Mouse (Mus musculus) urinary bladder, adult 18-20 months (tissue): Measurements from ENCODE around the gene 2310030G06Rik.
A peak's percentile ranks its signal among the peaks of the same experiment; 100 is the strongest.

Source experiments
- DNase-seq, 2 experiments: peaks; one replicate each; pipeline ENCODE4 v3.0.0; 2022; ENCODE audit warnings: low spot score in 2 of 2, mixed read lengths in 2 of 2

The 2310030G06Rik gene

GRCm38 (mm10) chr9:50746214-50746677 lies at the start of gene 2310030G06Rik:
Gene 2310030G06Rik (minus strand): TSS chr9:50746536.
- peak; percentile 35 to 49 for DNase-seq

GRCm38 (mm10) chr9:50795266-50795665 lies 48.9 kb upstream of the 2310030G06Rik start:
- no peak for DNase-seq

- no peak for DNase-seq
These were observed 35.8 kb upstream of the 2310030G06Rik start for GRCm38 (mm10) chr9:50782155-50782554.

- DNase-seq, result no peak
These were observed 29.9 kb upstream of the 2310030G06Rik start for GRCm38 (mm10) chr9:50776162-50776760.

- DNase-seq, result peak in 1 of 2 experiments; percentile 30
These were observed 29.4 kb upstream of the 2310030G06Rik start for GRCm38 (mm10) chr9:50775662-50776126.

GRCm38 (mm10) chr9:50774991-50775612 lies 28.8 kb upstream of the 2310030G06Rik start, which contains the start of the genes Alg9 and 1110032A03Rik:
Gene Alg9 (plus strand): TSS chr9:50775019.
Gene 1110032A03Rik (minus strand): TSS chr9:50775520.
- DNase-seq, result peak; percentile 79 to 93

GRCm38 (mm10) chr9:50774026-50774462 lies 27.7 kb upstream of the 2310030G06Rik start:
- no peak for DNase-seq

- DNase-seq, result no peak
These were observed 23.7 kb upstream of the 2310030G06Rik start for GRCm38 (mm10) chr9:50770011-50770410.

GRCm38 (mm10) chr9:50768107-50769002 lies 22.0 kb upstream of the 2310030G06Rik start, which contains the start of gene Fdxacb1:
Gene Fdxacb1 (plus strand): TSS chr9:50768236.
- DNase-seq, result peak; percentile 94 to 96

GRCm38 (mm10) chr9:50767531-50768106 lies 21.3 kb upstream of the 2310030G06Rik start:
- DNase-seq, result no peak

- DNase-seq, result no peak
These were observed 17.0 kb upstream of the 2310030G06Rik start for GRCm38 (mm10) chr9:50763331-50763730.

- no peak for DNase-seq
These were observed 15.3 kb upstream of the 2310030G06Rik start for GRCm38 (mm10) chr9:50761520-50762243.

- DNase-seq, result no peak
These were observed 10.4 kb upstream of the 2310030G06Rik start for GRCm38 (mm10) chr9:50756711-50757110.

GRCm38 (mm10) chr9:50753947-50754346 lies 7.6 kb upstream of the 2310030G06Rik start:
- DNase-seq, result no peak

GRCm38 (mm10) chr9:50752784-50753615 lies 6.7 kb upstream of the 2310030G06Rik start:
- DNase-seq, result peak in 1 of 2 experiments; percentile 80

- DNase-seq, result no peak
These were observed 5.8 kb upstream of the 2310030G06Rik start, which contains the start of gene Hspb2 for GRCm38 (mm10) chr9:50752054-50752602. Gene Hspb2 (minus strand): TSS chr9:50752354.

- DNase-seq, result no peak
These were observed 5.0 kb upstream of the 2310030G06Rik start, which contains the start of gene Cryab for GRCm38 (mm10) chr9:50751323-50751722. Gene Cryab (plus strand): TSS chr9:50751325.

- no peak for DNase-seq
These were observed 4.4 kb upstream of the 2310030G06Rik start for GRCm38 (mm10) chr9:50750706-50751105.

- DNase-seq, result no peak
These were observed 530 bp downstream of the 2310030G06Rik start for GRCm38 (mm10) chr9:50745806-50746205.
